Mouse (Mus musculus): Measurements from ENCODE around the gene 1600014C10Rik.

GRCm38 (mm10) chr7:38204314-38204713, 21.3 kb downstream of the 1600014C10Rik start:
- peak; percentile 28 for TF ChIP-seq CTCF (IDR thresholded peaks at IDR 0.05)
- TF ChIP-seq EP300 (IDR thresholded peaks at IDR 0.05) = no peak
